Mouse (Mus musculus) layer of hippocampus, adult 9-11 months (tissue): Measurements from ENCODE around the gene Mbl2.
"Not testable (repeated sequence)": the region's sequence is repeated elsewhere in the genome, so short reads cannot be mapped to it uniquely, and the experiment has no call there.

ENCODE experiments used
- DNase-seq: peaks from one replicate; pipeline ENCODE4 v3.0.0; 2022

Gene Mbl2

DNA sequence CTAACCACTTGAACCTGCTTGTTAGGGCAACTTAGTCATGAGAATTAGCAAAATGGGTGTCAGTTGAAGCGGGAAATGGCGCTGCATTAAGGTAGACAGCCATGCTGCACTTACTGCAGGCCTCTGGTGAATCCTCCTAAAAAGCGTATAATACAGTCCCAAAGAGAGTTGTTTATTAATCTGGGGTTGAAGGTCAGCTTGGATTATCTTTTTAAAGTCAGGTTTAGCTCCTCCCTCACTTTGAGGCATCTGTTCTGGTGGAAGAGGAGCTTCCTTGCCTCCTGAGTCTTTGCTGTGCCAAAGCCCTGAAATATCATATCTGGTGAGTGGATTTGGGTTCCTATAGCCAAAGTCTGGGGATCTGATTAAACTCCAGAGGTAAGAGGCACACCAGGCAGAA lies at the start of gene Mbl2:
Mbl2 (plus strand) TSS at position 252 of the 400 bp plus-strand sequence.
- DNase-seq = no peak

GRCm38 (mm10) chr19:30185536-30185935 lies 47.2 kb upstream of the Mbl2 start:
- DNase-seq = no peak

- DNase-seq = no peak
Measured at GRCm38 (mm10) chr19:30187232-30187631, 45.5 kb upstream of the Mbl2 start.

DNA sequence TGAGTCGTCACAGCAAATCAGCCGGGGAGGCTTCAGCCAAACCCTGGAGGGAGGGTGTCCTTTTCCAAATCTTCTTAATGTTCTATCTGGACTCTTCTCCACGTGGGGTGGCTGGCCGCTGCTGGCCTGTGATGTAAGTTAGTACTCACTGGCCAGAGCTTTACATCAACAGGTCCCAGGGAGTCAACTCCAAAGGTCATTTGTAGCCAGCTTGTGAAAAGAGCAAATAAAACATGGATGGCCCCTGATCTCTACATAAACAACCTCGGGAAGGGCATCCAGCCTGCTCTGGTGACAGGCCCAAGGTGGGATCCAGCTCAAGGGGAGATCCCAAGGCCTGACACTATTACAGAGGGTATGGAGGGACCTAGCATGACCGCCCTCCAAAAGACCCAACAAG lies 37.7 kb upstream of the Mbl2 start:
- no peak for DNase-seq

- DNase-seq = no peak
Measured at GRCm38 (mm10) chr19:30202177-30202576, 30.6 kb upstream of the Mbl2 start.

DNA sequence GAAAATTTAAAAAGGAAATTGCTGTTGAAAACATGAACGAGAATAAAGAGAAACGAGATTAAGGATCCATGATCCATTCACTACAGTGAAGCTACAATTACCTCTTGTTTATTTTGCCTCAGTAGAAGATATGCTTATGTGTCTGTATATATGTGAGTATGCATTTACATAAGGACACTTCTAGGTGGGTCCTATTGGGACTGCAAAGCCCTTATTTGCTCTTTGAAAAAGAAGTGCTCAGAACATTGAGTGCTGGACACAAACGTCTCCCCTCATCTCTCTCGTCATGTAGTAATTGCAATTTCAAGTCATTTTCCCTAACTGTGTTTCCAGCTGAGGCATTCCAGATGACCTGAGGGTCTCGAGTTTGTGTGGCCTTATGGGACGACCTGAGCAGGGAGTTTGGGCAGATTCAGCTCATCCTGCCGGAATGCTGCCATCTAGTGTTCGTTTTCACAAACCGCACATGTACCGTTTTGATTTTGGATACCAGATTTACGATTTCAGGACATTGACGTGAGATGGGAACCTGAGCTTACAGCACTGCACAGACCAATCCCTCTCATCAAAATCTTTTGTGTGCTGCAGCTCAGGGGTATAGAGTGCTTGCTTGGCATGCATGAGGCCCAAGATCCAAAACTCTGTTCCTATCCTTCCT lies 27.5 kb upstream of the Mbl2 start:
- DNase-seq = no peak

DNA sequence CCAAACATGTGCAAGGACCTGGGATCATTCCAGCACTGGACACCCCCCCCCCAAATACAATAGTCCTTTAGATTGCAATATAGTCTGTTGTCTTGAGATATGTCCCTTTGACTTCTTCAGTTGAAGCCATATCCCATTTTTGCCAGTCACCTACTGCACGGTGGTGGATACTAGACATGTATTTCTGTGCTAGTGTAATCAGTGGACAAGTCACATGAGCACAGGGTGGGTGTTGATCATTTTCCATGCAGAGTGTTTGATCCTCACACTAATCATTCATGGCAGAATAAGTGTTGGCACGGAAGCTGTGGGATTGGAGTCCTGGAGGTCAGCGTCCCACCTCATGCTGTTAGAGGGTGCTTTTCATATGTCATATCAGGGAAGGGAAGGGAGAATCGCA lies 26.9 kb upstream of the Mbl2 start:
- no peak for DNase-seq

GRCm38 (mm10) chr19:30206981-30207380 lies 25.8 kb upstream of the Mbl2 start:
- no peak for DNase-seq

DNA sequence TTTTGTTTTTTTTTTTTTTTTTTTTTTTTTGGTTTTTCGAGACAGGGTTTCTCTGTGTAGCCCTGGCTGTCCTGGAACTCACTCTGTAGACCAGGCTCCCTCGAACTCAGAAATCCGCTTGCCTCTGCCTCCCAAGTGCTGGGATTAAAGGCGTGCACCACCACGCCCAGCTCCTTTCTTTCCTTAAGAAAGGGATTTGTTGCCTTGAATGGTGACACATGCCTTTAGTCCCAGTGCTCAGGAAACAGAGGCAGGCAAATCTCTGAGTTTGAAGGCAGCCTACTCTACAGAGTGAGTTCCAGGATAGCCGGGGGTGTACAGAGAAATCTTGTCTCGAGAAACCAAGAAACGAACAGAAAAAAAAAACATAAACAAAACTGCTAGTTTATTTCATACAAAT lies 23.7 kb upstream of the Mbl2 start:
- DNase-seq = not testable (repeated sequence)

GRCm38 (mm10) chr19:30214026-30214425 lies 18.7 kb upstream of the Mbl2 start:
- no peak for DNase-seq

GRCm38 (mm10) chr19:30215736-30216135 lies 17.0 kb upstream of the Mbl2 start:
- not testable (repeated sequence) for DNase-seq

- no peak for DNase-seq
Measured at GRCm38 (mm10) chr19:30216186-30216585, 16.6 kb upstream of the Mbl2 start.

DNA sequence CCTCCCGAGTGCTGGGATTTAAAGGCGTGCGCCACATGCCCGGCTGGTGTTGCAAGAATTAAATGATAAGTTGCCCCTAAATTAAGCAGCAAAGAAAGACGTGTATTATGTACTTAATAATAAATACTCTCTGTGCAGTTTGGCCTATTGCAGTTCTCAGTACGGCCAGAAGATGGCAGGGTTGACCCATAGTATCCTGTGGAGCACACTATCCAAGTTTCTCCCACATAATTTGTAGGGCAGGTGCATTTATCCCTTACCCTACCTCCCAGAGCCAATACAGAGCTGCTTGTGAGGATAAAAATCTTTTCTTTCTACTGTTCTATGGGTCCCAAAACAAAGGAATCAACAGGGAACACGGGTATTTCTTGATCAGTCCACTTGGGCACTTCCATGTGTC lies 15.4 kb upstream of the Mbl2 start:
- DNase-seq = peak; percentile 9

DNA sequence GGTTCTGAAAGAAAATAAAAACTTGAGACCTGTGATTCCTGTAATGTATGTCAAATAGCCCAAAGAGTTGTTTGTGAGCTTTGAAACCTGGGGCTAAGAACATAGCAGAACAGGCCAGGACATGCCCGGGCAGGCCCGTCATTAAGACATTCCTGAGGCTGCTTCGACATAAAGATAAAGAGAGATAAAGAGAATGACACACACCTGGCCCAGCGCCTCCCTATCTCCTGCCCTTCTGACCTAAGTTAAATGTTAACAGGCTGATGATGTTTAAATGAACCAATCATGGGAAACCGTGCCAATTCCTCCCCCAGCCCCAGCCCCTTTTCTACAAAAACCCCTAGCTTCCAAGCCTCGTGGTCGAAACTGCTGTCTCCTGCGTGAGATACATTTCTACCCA lies 10.1 kb upstream of the Mbl2 start:
- not testable (repeated sequence) for DNase-seq

DNA sequence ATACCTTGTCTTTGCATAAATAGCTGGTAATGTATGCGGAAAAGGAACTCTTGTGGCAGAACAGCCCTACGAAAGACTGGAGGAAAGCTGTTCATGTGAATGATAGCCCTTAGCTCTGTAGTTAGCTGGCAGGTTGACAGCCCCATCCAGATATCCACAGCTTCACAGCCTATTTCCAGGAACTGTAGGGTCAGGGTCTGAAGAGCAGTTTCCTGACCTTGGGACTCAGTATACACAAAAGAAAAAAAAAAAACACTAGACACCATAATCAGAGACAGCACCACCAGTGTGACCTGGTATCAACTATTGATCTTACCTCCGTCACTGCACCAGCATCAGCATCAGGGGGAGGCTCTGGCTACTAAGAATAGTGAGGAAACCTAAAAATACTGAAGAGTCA lies 3.3 kb upstream of the Mbl2 start:
- DNase-seq = no peak

DNA sequence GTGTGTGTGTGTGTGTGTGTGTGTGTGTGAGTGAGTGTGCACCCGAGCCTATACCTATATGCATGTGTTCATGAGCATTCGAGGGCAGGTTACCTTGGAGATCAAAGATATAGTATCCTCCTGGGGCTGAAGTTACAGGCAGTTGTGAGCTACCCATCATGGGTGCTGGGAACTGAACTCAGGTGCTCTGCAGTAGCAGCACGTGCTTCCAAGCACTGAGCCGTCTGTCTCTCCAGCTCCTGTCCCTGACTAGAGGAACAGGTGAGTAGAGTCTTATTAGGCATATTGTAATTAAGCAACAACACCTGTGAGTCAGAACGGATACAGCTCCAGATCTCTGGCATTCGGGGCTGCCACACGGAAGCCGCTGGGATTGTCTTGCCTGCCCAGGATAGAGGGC lies 1.7 kb downstream of the Mbl2 start:
- DNase-seq = no peak

DNA sequence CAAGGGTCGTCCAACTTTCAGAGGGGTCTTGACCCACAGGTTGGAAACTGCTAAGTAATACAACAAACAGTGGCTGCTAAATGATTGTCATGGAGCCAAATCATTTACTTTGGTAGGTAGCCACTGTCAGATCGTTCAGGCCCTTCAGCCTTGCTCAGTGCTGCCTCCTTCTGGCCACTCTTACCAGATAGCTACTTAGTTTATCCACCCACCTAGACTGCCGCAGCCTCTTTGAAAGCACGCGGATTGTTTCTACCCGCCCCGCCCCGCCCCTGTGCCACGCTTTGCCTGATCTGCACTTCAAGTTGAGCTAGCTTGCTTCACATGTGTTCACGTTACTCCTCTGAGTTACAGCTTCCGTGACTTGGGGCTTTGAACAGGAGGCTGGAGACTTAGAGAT lies 14.6 kb downstream of the Mbl2 start:
- DNase-seq = no peak

- DNase-seq = peak; percentile 37
Measured at GRCm38 (mm10) chr19:30248822-30249221, 16.1 kb downstream of the Mbl2 start.

DNA sequence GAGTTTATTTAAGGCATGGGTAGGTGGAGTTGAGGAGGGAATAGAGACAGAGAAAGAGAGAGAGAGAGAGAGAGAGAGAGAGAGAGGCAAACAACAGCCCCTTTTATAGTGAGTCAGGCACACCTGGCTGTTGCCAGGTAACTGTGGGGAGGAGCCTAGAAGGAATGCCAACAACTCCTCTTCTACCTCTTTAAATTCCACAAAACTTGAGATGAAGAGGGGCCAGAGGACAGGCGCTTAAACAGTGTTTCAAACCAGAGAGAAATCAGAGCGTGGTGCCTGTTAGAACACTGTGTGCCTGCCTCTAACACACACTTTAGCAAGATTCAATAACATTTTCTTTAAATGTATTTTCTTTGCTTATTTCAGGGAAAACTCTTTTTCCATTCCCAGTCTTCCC lies 19.5 kb downstream of the Mbl2 start:
- DNase-seq = no peak

GRCm38 (mm10) chr19:30256339-30256738 lies 23.6 kb downstream of the Mbl2 start:
- no peak for DNase-seq

- no peak for DNase-seq
Measured at GRCm38 (mm10) chr19:30281125-30281524, 48.4 kb downstream of the Mbl2 start.

GRCm38 (mm10) chr19:30287899-30288490 lies 55.3 kb downstream of the Mbl2 start:
- no peak for DNase-seq
